Mouse (Mus musculus): ENCODE data around the gene Rapgef4.

Rapgef4 gene

GRCm38 (mm10) chr2:72147246-72147645 lies 166.2 kb downstream of the Rapgef4 start:
- DNase-seq (ENCODE audit: extremely low read depth, low read depth, low spot score) = no peak

GRCm38 (mm10) chr2:72147695-72148094 lies 166.7 kb downstream of the Rapgef4 start:
- DNase-seq (ENCODE audit: extremely low read depth, low read depth, low spot score) = no peak

GRCm38 (mm10) chr2:72148647-72149046 lies 167.6 kb downstream of the Rapgef4 start:
- no peak for DNase-seq (ENCODE audit: extremely low read depth, low read depth, low spot score)

GRCm38 (mm10) chr2:72149059-72149458 lies 168.0 kb downstream of the Rapgef4 start:
- no peak for DNase-seq (ENCODE audit: extremely low read depth, low read depth, low spot score)

GRCm38 (mm10) chr2:72151792-72152554 lies 170.9 kb downstream of the Rapgef4 start:
- DNase-seq (ENCODE audit: extremely low read depth, low read depth, low spot score) = no peak

GRCm38 (mm10) chr2:72152746-72153145 lies 171.7 kb downstream of the Rapgef4 start:
- DNase-seq (ENCODE audit: extremely low read depth, low read depth, low spot score) = no peak

GRCm38 (mm10) chr2:72153851-72154250 lies 172.8 kb downstream of the Rapgef4 start:
- no peak for DNase-seq (ENCODE audit: extremely low read depth, low read depth, low spot score)

- peak; percentile 14 for DNase-seq (ENCODE audit: extremely low read depth, low read depth, low spot score)
These were observed 174.2 kb downstream of the Rapgef4 start for GRCm38 (mm10) chr2:72155102-72155773.

GRCm38 (mm10) chr2:72156484-72156883 lies 175.4 kb downstream of the Rapgef4 start:
- DNase-seq (ENCODE audit: extremely low read depth, low read depth, low spot score) = no peak

- DNase-seq (ENCODE audit: extremely low read depth, low read depth, low spot score) = no peak
These were observed 176.5 kb downstream of the Rapgef4 start for GRCm38 (mm10) chr2:72157561-72157960.

- no peak for DNase-seq (ENCODE audit: extremely low read depth, low read depth, low spot score)
These were observed 177.0 kb downstream of the Rapgef4 start for GRCm38 (mm10) chr2:72158045-72158444.

- DNase-seq (ENCODE audit: extremely low read depth, low read depth, low spot score) = no peak
These were observed 177.7 kb downstream of the Rapgef4 start for GRCm38 (mm10) chr2:72158691-72159225.

GRCm38 (mm10) chr2:72159281-72159680 lies 178.2 kb downstream of the Rapgef4 start:
- DNase-seq (ENCODE audit: extremely low read depth, low read depth, low spot score) = no peak

- no peak for DNase-seq (ENCODE audit: extremely low read depth, low read depth, low spot score)
These were observed 184.3 kb downstream of the Rapgef4 start for GRCm38 (mm10) chr2:72165136-72165854.

GRCm38 (mm10) chr2:72169451-72170100 lies 188.5 kb downstream of the Rapgef4 start:
- DNase-seq (ENCODE audit: extremely low read depth, low read depth, low spot score) = no peak

- no peak for DNase-seq (ENCODE audit: extremely low read depth, low read depth, low spot score)
These were observed 189.5 kb downstream of the Rapgef4 start for GRCm38 (mm10) chr2:72170546-72170945.

- DNase-seq (ENCODE audit: extremely low read depth, low read depth, low spot score) = no peak
These were observed 190.2 kb downstream of the Rapgef4 start for GRCm38 (mm10) chr2:72171204-72171603.

GRCm38 (mm10) chr2:72173010-72173409 lies 192.0 kb downstream of the Rapgef4 start:
- DNase-seq (ENCODE audit: extremely low read depth, low read depth, low spot score) = no peak

- no peak for DNase-seq (ENCODE audit: extremely low read depth, low read depth, low spot score)
These were observed 192.8 kb downstream of the Rapgef4 start for GRCm38 (mm10) chr2:72173844-72174243.

GRCm38 (mm10) chr2:72175536-72175935 lies 194.5 kb downstream of the Rapgef4 start:
- DNase-seq (ENCODE audit: extremely low read depth, low read depth, low spot score) = no peak

- no peak for DNase-seq (ENCODE audit: extremely low read depth, low read depth, low spot score)
These were observed 194.9 kb downstream of the Rapgef4 start for GRCm38 (mm10) chr2:72175971-72176370.
